8 mouse cellular contexts compared by ENCODE assay signal in genomic region chr5:129385965-129386643, GRCm38 (mm10).
DNase-seq lines count a peak whose midpoint lies in the region; ATAC-seq and TF ChIP-seq lines count a peak whose summit lies in the region.
"Not testable (repeated sequence)": the region's sequence is repeated elsewhere in the genome, so short reads cannot be mapped to it uniquely, and the experiment has no call there.

No protein-coding gene starts in this region.

- H3K4me2 ChIP-seq in embryonic facial prominence, embryonic 12.5 days (replicated peaks); forebrain, embryonic 16.5 days (ENCODE audit: low read length); hindbrain, embryonic 11.5 days (replicated peaks; ENCODE audit: low read depth, low read length); intestine, postnatal 0 days (replicated peaks; ENCODE audit: low read depth); liver, embryonic 11.5 days; neural tube, embryonic 12.5 days (replicated peaks): not testable (repeated sequence)

- not testable (repeated sequence) for H3K4me1 ChIP-seq in embryonic facial prominence, embryonic 12.5 days; hindbrain, embryonic 11.5 days (replicated peaks; ENCODE audit: control insufficient read depth, insufficient read depth, low read length); intestine, postnatal 0 days (replicated peaks; ENCODE audit: control insufficient read depth, insufficient read depth, low read length); liver, embryonic 11.5 days (replicated peaks; ENCODE audit: control insufficient read depth, insufficient read depth, low read length); neural tube, embryonic 12.5 days
- H3K4me1 ChIP-seq in forebrain, embryonic 16.5 days (replicated peaks; ENCODE audit: control insufficient read depth, insufficient read depth, low read length): peaks cover 11% of the 10 kb centered on the region

- peak; percentile 51 for ATAC-seq in CD4-positive, CD25-positive, alpha-beta regulatory T cell, adult 4 months
- peak; percentile 83 for ATAC-seq in embryonic facial prominence, embryonic 12.5 days (ENCODE audit: insufficient number of reproducible peaks, insufficient read depth, low FRiP score, low TSS enrichment)
- ATAC-seq in forebrain, embryonic 16.5 days: peak; percentile 92
- ATAC-seq in hindbrain, embryonic 11.5 days (ENCODE audit: low FRiP score): peak; percentile 93
- peak; percentile 79 for ATAC-seq in intestine, postnatal 0 days
- ATAC-seq in liver, embryonic 11.5 days (replicated peaks; ENCODE audit: low FRiP score): peak; percentile 84
- ATAC-seq in megakaryocyte, adult 5-6 weeks (ENCODE audit: poor library complexity, severe bottlenecking): peak; percentile 86
- ATAC-seq in neural tube, embryonic 12.5 days (ENCODE audit: low FRiP score, low read depth): peak; percentile 93

- H3K27me3 ChIP-seq in embryonic facial prominence, embryonic 12.5 days; forebrain, embryonic 16.5 days (replicated peaks; ENCODE audit: control insufficient read depth, insufficient read depth, low read length); hindbrain, embryonic 11.5 days (ENCODE audit: control insufficient read depth, insufficient read depth, low read length); intestine, postnatal 0 days (replicated peaks; ENCODE audit: control insufficient read depth, insufficient read depth, low read length); liver, embryonic 11.5 days (replicated peaks; ENCODE audit: control insufficient read depth, insufficient read depth, low read length); neural tube, embryonic 12.5 days (replicated peaks): not testable (repeated sequence)

- H3K27ac ChIP-seq in embryonic facial prominence, embryonic 12.5 days; forebrain, embryonic 16.5 days (ENCODE audit: low read length); hindbrain, embryonic 11.5 days (ENCODE audit: low read depth, low read length); intestine, postnatal 0 days (ENCODE audit: low read depth, low read length); liver, embryonic 11.5 days (ENCODE audit: low read depth, low read length); neural tube, embryonic 12.5 days: not testable (repeated sequence)

- DNase-seq in hindbrain, embryonic 11.5 days (ENCODE audit: low spot score): peak; percentile 19
- not testable (repeated sequence) for DNase-seq in liver, embryonic 11.5 days (ENCODE audit: low spot score)

- H3K9me3 ChIP-seq in embryonic facial prominence, embryonic 12.5 days; forebrain, embryonic 16.5 days (ENCODE audit: control insufficient read depth, low read length); hindbrain, embryonic 11.5 days (ENCODE audit: control insufficient read depth, low read length); intestine, postnatal 0 days (ENCODE audit: control insufficient read depth); liver, embryonic 11.5 days (ENCODE audit: control insufficient read depth, low read length); neural tube, embryonic 12.5 days: not testable (repeated sequence)

- not testable (repeated sequence) for H3K36me3 ChIP-seq in embryonic facial prominence, embryonic 12.5 days; forebrain, embryonic 16.5 days (ENCODE audit: control insufficient read depth, insufficient read depth); hindbrain, embryonic 11.5 days (ENCODE audit: control insufficient read depth, insufficient read depth, low read length); intestine, postnatal 0 days (ENCODE audit: control insufficient read depth, insufficient read depth); liver, embryonic 11.5 days (ENCODE audit: control insufficient read depth, insufficient read depth, low read length); neural tube, embryonic 12.5 days

- H3K4me3 ChIP-seq in embryonic facial prominence, embryonic 12.5 days; forebrain, embryonic 16.5 days (replicated peaks; ENCODE audit: low read length); hindbrain, embryonic 11.5 days (ENCODE audit: low read depth, low read length); intestine, postnatal 0 days (ENCODE audit: low read depth, low read length); liver, embryonic 11.5 days (ENCODE audit: low read depth, low read length); neural tube, embryonic 12.5 days: not testable (repeated sequence)

- WGBS in embryonic facial prominence, embryonic 12.5 days: 66% methylated on average over 2 of the region's 7 CpGs
- WGBS in forebrain, embryonic 16.5 days: 33% methylated on average over 2 of the region's 7 CpGs
- WGBS in hindbrain, embryonic 11.5 days: 56% methylated on average over 2 of the region's 7 CpGs
- WGBS in intestine, postnatal 0 days: 59% methylated on average over 2 of the region's 7 CpGs
- 67% methylated on average over 2 of the region's 7 CpGs for WGBS in liver, embryonic 11.5 days
- 62% methylated on average over 2 of the region's 7 CpGs for WGBS in neural tube, embryonic 12.5 days

- TF ChIP-seq CTCF in intestine, postnatal 0 days (IDR thresholded peaks at IDR 0.05; ENCODE audit: low read depth): not testable (repeated sequence)

- H3K9ac ChIP-seq in embryonic facial prominence, embryonic 12.5 days; forebrain, embryonic 16.5 days (replicated peaks; ENCODE audit: low read depth, low read length); hindbrain, embryonic 11.5 days (ENCODE audit: low read depth, low read length); intestine, postnatal 0 days (ENCODE audit: low read depth, low read length); liver, embryonic 11.5 days (ENCODE audit: low read depth, low read length); neural tube, embryonic 12.5 days: not testable (repeated sequence)
